Mouse (Mus musculus) limb, embryonic 11.5 days (tissue): Measurements from ENCODE around the gene Phf5a. TPM values are rescaled to one million over a fixed set of nuclear protein-coding genes. Genes with fewer than 3 reads are reported as not detected.
A peak's percentile ranks its signal among the peaks of the same experiment; 100 is the strongest.

ENCODE experiments used
- ATAC-seq: fragments of 200-750 bp; cut with Nextera tagmentation; 2 replicates; pipeline ENCODE4 v1.8.0; 2017; ENCODE audit warnings: low read depth; ENCODE audit not compliant: insufficient number of reproducible peaks, low FRiP score, low TSS enrichment
- DNase-seq: peaks from one replicate; pipeline ENCODE4 v3.0.0-alpha.2; 2015; ENCODE audit warnings: low spot score
- H3K27ac ChIP-seq: fragments of 300-500 bp; sonication (generic); replicated peaks from 2 replicates; pipeline ENCODE4 v1.5.1; 2014; ENCODE audit warnings: low read depth, mild to moderate bottlenecking, low read length
- H3K27me3 ChIP-seq: fragments of 300-500 bp; sonication (generic); 2 replicates; pipeline ENCODE4 v1.6.1; 2014; ENCODE audit warnings: mild to moderate bottlenecking, low read length, mixed read lengths; ENCODE audit not compliant: control insufficient read depth, insufficient read depth
- H3K36me3 ChIP-seq: fragments of 300-500 bp; sonication (generic); 2 replicates; pipeline ENCODE4 v1.6.1; 2014; ENCODE audit warnings: mild to moderate bottlenecking, low read length, moderate library complexity, mixed read lengths; ENCODE audit not compliant: control insufficient read depth, insufficient read depth
- H3K4me1 ChIP-seq: fragments of 300-500 bp; sonication (generic); 2 replicates; pipeline ENCODE4 v1.6.1; 2014; ENCODE audit warnings: low read length, mixed read lengths; ENCODE audit not compliant: control insufficient read depth, insufficient read depth
- H3K4me2 ChIP-seq: fragments of 300-500 bp; sonication (generic); 2 replicates; pipeline ENCODE4 v1.6.1; 2014; ENCODE audit warnings: low read depth, mild to moderate bottlenecking, moderate library complexity; ENCODE audit not compliant: severe bottlenecking
- H3K4me3 ChIP-seq: fragments of 300-500 bp; sonication (generic); 2 replicates; pipeline ENCODE4 v1.5.1; 2014; ENCODE audit warnings: low read depth, low read length
- H3K9ac ChIP-seq: fragments of 300-500 bp; sonication (generic); 2 replicates; pipeline ENCODE4 v1.6.1; 2014; ENCODE audit warnings: mild to moderate bottlenecking, low read length
- H3K9me3 ChIP-seq: fragments of 300-500 bp; sonication (generic); 2 replicates; pipeline ENCODE4 v1.6.1; 2016; ENCODE audit warnings: low read length; ENCODE audit not compliant: control insufficient read depth
- WGBS: fragments of 180-500 bp; shearing (Covaris S2); extraction: QIAGEN DNeasy Blood & Tissue Kit; methylation state at CpG from one replicate; pipeline ENCODE4 v1.1.7; 2014; 5-methylcytosine and 5-hydroxymethylcytosine counted together
- polyA plus RNA-seq: library from polyadenylated mRNA; unstranded; fragments of >200 nt; fragmentation: Nextera tagmentation; extraction: Ambion mirVana; gene quantifications from 2 replicates; pipeline ENCODE4 v1.2.1, GENCODE M21; 2014

Phf5a gene
- 240 and 243 TPM in 2 replicates for polyA plus RNA-seq

- ATAC-seq: peak; percentile 87
These were observed at the start of gene Phf5a for GRCm38 (mm10) chr15:81871604-81872261. TSS of gene Phf5a (minus strand) at chr15:81871911.

GRCm38 (mm10) chr15:81921255-81921654 lies 49.5 kb upstream of the Phf5a start:
- 67% methylated on average over 5 of the region's 5 CpGs for WGBS
- DNase-seq: no peak

More at GRCm38 (mm10) chr15:81871604-81872261, at the start of gene Phf5a:
- H3K36me3 ChIP-seq: peaks cover 21% of the 10 kb centered on the region; the same call in 1 of the 2 replicates
- H3K27ac ChIP-seq: peak within 1 kb of the TSS; percentile 91
- H3K9me3 ChIP-seq: no peaks in the 10 kb centered on the region
- peak within 1 kb of the TSS; percentile 88 for H3K4me2 ChIP-seq
- peak; percentile 97 for DNase-seq
- peak within 1 kb of the TSS; percentile 97 for H3K4me3 ChIP-seq
- WGBS: under 1% methylated on average over 30 of the region's 30 CpGs
- H3K27me3 ChIP-seq: no peaks in the 10 kb centered on the region
- peak within 1 kb of the TSS; percentile 85 for H3K9ac ChIP-seq
- H3K4me1 ChIP-seq: peaks cover 4% of the 10 kb centered on the region

GRCm38 (mm10) chr15:81920546-81921217 lies 49.0 kb upstream of the Phf5a start:
- no peaks in the 10 kb centered on the region for H3K27me3 ChIP-seq
- whole genome bisulfite sequencing: 87% methylated on average over 10 of the region's 10 CpGs
- H3K9me3 ChIP-seq: no peaks in the 10 kb centered on the region
- peaks cover 11% of the 10 kb centered on the region; the same call in 1 of the 2 replicates for H3K36me3 ChIP-seq
- ATAC-seq: no peak
- no peak overlapping the region for H3K27ac ChIP-seq
- DNase-seq: no peak
- peaks cover 4% of the 10 kb centered on the region; the same call in 1 of the 2 replicates for H3K4me1 ChIP-seq
- no peak overlapping the region for H3K4me3 ChIP-seq
- no peak overlapping the region for H3K4me2 ChIP-seq
- H3K9ac ChIP-seq: 0 out of 2 replicates have a peak overlapping the region, but pooled peaks have one; percentile 17

More at GRCm38 (mm10) chr15:81921255-81921654, 49.5 kb upstream of the Phf5a start:
- H3K4me3 ChIP-seq: no peak overlapping the region
- no peak overlapping the region for H3K4me2 ChIP-seq
- no peak overlapping the region for H3K27ac ChIP-seq
- no peaks in the 10 kb centered on the region for H3K9me3 ChIP-seq
- no peak overlapping the region for H3K9ac ChIP-seq
- peaks cover 4% of the 10 kb centered on the region; the same call in 1 of the 2 replicates for H3K4me1 ChIP-seq
- peaks cover 10% of the 10 kb centered on the region; the same call in 1 of the 2 replicates for H3K36me3 ChIP-seq
- ATAC-seq: no peak
- H3K27me3 ChIP-seq: no peaks in the 10 kb centered on the region

- ATAC-seq: no peak
- no peaks in the 10 kb centered on the region for H3K4me1 ChIP-seq
- H3K4me3 ChIP-seq: no peak overlapping the region
- 89% methylated on average over 5 of the region's 5 CpGs for WGBS
- no peak overlapping the region for H3K27ac ChIP-seq
- H3K36me3 ChIP-seq: peaks cover 17% of the 10 kb centered on the region; the same call in 1 of the 2 replicates
- no peaks in the 10 kb centered on the region for H3K9me3 ChIP-seq
- H3K4me2 ChIP-seq: no peak overlapping the region
- H3K9ac ChIP-seq: no peak overlapping the region
- DNase-seq: no peak
- no peaks in the 10 kb centered on the region for H3K27me3 ChIP-seq
These were observed 47.4 kb upstream of the Phf5a start for GRCm38 (mm10) chr15:81919062-81919461.

GRCm38 (mm10) chr15:81917621-81918463 lies 46.1 kb upstream of the Phf5a start:
- H3K9me3 ChIP-seq: no peaks in the 10 kb centered on the region
- DNase-seq (peak; percentile 76), ATAC-seq (no peak)
- no peak overlapping the region for H3K4me3 ChIP-seq
- H3K36me3 ChIP-seq: peaks cover 19% of the 10 kb centered on the region; the same call in 1 of the 2 replicates
- 57% methylated on average over 6 of the region's 6 CpGs for WGBS
- no peaks in the 10 kb centered on the region for H3K4me1 ChIP-seq
- no peak overlapping the region for H3K27ac ChIP-seq
- H3K9ac ChIP-seq: no peak overlapping the region
- H3K4me2 ChIP-seq: no peak overlapping the region
- H3K27me3 ChIP-seq: no peaks in the 10 kb centered on the region

DNA sequence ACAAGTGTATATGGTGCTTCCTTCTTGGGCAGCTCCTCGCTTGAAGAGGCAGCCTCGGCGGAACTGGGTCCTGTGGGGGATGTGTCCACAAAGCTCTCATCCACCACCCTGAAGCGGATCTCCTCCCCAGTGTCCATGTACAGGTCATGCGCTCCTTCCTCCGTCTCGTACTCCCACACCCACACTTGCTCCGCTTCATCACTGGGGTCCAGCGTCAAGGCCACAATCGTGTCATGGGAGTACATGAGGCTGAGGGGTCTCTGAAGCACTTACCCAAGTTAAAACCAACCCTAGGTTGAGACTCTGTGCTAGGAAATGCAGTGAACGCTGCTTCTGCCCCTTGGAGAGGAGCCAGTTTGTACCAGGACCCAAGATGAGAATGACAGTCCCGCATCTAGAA lies 45.5 kb upstream of the Phf5a start:
- no peak for ATAC-seq
- no peak for DNase-seq
- Histone ChIP-seq H3K9me3 (no peaks in the 10 kb centered on the region), H3K9ac (no peak overlapping the region), H3K36me3 (peaks cover 20% of the 10 kb centered on the region; the same call in 1 of the 2 replicates), H3K27ac (no peak overlapping the region), H3K4me1 (no peaks in the 10 kb centered on the region), H3K4me3 (no peak overlapping the region), H3K27me3 (no peaks in the 10 kb centered on the region), H3K4me2 (no peak overlapping the region)
- 90% methylated on average over 12 of the region's 12 CpGs for WGBS

DNA sequence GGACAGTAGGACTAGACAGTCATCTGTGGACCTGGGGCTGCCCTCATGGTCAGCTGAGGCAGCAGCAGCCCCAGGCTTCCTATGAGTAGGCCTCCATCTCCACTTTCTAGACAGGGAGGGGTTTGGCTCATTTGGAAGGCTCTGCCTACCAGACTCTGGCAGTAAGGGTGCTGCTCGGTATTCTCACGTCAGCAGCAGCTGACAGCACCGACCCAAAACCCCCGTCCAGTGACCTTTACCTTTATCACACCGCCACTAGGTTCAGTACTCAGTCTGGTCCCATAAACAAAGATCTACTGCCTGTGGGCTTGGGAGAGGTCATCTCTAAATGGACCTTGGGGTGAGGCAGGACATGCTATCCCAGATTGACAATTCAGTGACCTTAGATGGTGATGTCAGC lies 44.0 kb upstream of the Phf5a start:
- Histone ChIP-seq H3K4me2 (no peak overlapping the region), H3K9me3 (no peaks in the 10 kb centered on the region), H3K4me1 (no peaks in the 10 kb centered on the region), H3K27me3 (no peaks in the 10 kb centered on the region), H3K36me3 (peaks cover 29% of the 10 kb centered on the region; the same call in 1 of the 2 replicates), H3K4me3 (no peak overlapping the region), H3K27ac (no peak overlapping the region), H3K9ac (no peak overlapping the region)
- 81% methylated on average over 5 of the region's 5 CpGs for WGBS
- ATAC-seq (no peak), DNase-seq (no peak)

DNA sequence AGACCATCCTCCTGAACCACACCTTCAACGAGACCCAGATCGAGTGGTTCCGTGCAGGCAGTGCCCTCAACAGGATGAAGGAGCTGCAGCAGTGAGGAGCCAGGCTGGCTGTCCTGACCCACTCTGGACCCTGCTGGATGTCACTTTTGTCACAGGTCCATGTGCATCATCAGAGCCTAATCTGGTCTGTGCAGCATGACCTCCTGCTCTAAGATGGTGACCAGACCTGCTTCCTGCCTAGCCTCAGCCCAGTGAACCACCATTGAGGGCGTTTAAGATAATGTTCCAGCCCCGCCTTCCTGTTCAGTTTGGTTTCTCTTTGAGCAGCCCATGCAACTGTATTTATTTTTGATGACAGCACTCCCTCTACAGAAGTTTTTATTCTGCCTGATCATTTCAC lies 43.0 kb upstream of the Phf5a start:
- ATAC-seq (no peak), DNase-seq (no peak)
- Histone ChIP-seq H3K4me2 (no peak overlapping the region), H3K27me3 (no peaks in the 10 kb centered on the region), H3K36me3 (peaks cover 36% of the 10 kb centered on the region), H3K27ac (no peak overlapping the region), H3K9ac (no peak overlapping the region), H3K4me3 (no peak overlapping the region), H3K4me1 (no peaks in the 10 kb centered on the region), H3K9me3 (no peaks in the 10 kb centered on the region)
- 87% methylated on average over 5 of the region's 5 CpGs for WGBS
